8 mouse cellular contexts compared by ENCODE assay signal in the genomic region with DNA sequence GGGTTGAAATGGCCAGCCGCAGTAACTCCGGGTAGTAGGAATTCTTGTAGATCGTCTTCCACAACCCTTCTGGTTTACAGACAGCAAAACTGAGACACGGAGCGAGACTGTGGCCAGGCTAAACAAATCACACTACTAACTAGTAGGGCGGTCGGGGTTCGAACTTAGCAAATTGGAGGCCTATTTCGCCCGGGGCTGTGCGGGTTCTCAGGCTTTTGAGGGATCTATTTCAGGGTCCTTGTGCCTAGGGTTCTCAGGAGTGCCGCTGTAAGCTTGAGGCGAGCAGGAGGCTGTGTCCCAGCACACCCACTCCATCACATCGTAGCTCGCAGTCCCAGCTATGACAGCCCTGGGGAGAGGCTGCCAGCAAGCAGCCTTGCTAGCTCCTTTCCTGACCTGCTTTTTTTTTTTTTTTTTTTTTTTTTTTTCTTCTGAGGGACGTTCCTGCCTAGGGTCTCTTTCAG. TPM values are rescaled to one million over a fixed set of nuclear protein-coding genes. Genes with fewer than 3 reads are reported as not detected.
A peak's percentile ranks its signal among the peaks of the same experiment; 100 is the strongest.
DNase-seq lines count a peak whose midpoint lies in the region; ATAC-seq and TF ChIP-seq lines count a peak whose summit lies in the region.

No protein-coding gene starts in this region.

- intact Hi-C loops in heart, postnatal 10 days (cut with DNase I), result no loop called here

- peak; percentile 96 for DNase-seq in heart, adult 11 months
- no peak for DNase-seq in heart, postnatal 10 days
- peak; percentile 39 for DNase-seq in embryonic facial prominence, embryonic 14.5 days (ENCODE audit: low spot score)
- peak; percentile 50 for DNase-seq in lung, postnatal 10 days
- DNase-seq in layer of hippocampus, postnatal 25 days (ENCODE audit: extremely low spot score in 1 of 2, low spot score in 1 of 2), result no peak

- under 1% methylated on average over 16 of the region's 16 CpGs for WGBS in embryonic facial prominence, embryonic 14.5 days
- 0% methylated on average over 16 of the region's 16 CpGs for WGBS in stomach, embryonic 16.5 days

- no peaks in the 10 kb centered on the region for H3K9me3 ChIP-seq in ES-Bruce4 (replicated peaks; ENCODE audit: control insufficient read depth, insufficient read depth, low read length, poor library complexity, severe bottlenecking)
- no peaks in the 10 kb centered on the region for H3K9me3 ChIP-seq in embryonic facial prominence, embryonic 14.5 days (ENCODE audit: control insufficient read depth, low read length)
- H3K9me3 ChIP-seq in stomach, embryonic 16.5 days (replicated peaks; ENCODE audit: control insufficient read depth, low read length), result no peaks in the 10 kb centered on the region

- TF ChIP-seq POLR2A in ES-Bruce4 (IDR thresholded peaks at IDR 0.05; ENCODE audit: insufficient read depth, low read length), result no peak

- TF ChIP-seq CTCF in ES-Bruce4 (IDR thresholded peaks at IDR 0.05; ENCODE audit: low read depth, low read length), result no peak

- no peak overlapping the region for H3K27ac ChIP-seq in ES-Bruce4 (ENCODE audit: insufficient read depth, low read length)
- peak overlapping the region; percentile 71 for H3K27ac ChIP-seq in embryonic facial prominence, embryonic 14.5 days (replicated peaks; ENCODE audit: low read depth, low read length)
- H3K27ac ChIP-seq in stomach, embryonic 16.5 days (ENCODE audit: low read length), result peak overlapping the region; percentile 69

- no peaks in the 10 kb centered on the region for H3K36me3 ChIP-seq in ES-Bruce4 (ENCODE audit: control insufficient read depth, insufficient read depth, low read length, poor library complexity, severe bottlenecking)
- H3K36me3 ChIP-seq in embryonic facial prominence, embryonic 14.5 days (ENCODE audit: control insufficient read depth, insufficient read depth, low read length), result no peaks in the 10 kb centered on the region
- no peaks in the 10 kb centered on the region for H3K36me3 ChIP-seq in stomach, embryonic 16.5 days (ENCODE audit: control insufficient read depth, insufficient read depth, low read length)

- H3K4me3 ChIP-seq in ES-Bruce4 (ENCODE audit: low read depth, low read length), result peak overlapping the region; percentile 66
- H3K4me3 ChIP-seq in embryonic facial prominence, embryonic 14.5 days (ENCODE audit: low read depth, low read length), result peak overlapping the region; percentile 71
- H3K4me3 ChIP-seq in stomach, embryonic 16.5 days (replicated peaks; ENCODE audit: low read length), result peak overlapping the region; percentile 93

- H3K4me2 ChIP-seq in embryonic facial prominence, embryonic 14.5 days (ENCODE audit: low read depth, low read length), result peak overlapping the region; percentile 83
- peak overlapping the region; percentile 80 for H3K4me2 ChIP-seq in stomach, embryonic 16.5 days (ENCODE audit: low read depth, low read length)

- peaks cover 1% of the 10 kb centered on the region; the same call in 1 of the 2 replicates for H3K27me3 ChIP-seq in ES-Bruce4 (ENCODE audit: control insufficient read depth, insufficient read depth, low read length, poor library complexity, severe bottlenecking)
- H3K27me3 ChIP-seq in embryonic facial prominence, embryonic 14.5 days (replicated peaks; ENCODE audit: control insufficient read depth, insufficient read depth, low read length), result no peaks in the 10 kb centered on the region
- 0 out of 2 replicates have a peak, but pooled peaks cover 2% of the 10 kb centered on the region for H3K27me3 ChIP-seq in stomach, embryonic 16.5 days (ENCODE audit: control insufficient read depth, insufficient read depth, low read length)

- TF ChIP-seq EP300 in ES-Bruce4 (IDR thresholded peaks at IDR 0.05; ENCODE audit: insufficient read depth, low read depth, low read length), result no peak

- H3K9ac ChIP-seq in ES-Bruce4 (ENCODE audit: low read depth, poor library complexity, severe bottlenecking), result peak overlapping the region; percentile 24; the same call in 1 of the 2 replicates
- H3K9ac ChIP-seq in embryonic facial prominence, embryonic 14.5 days (ENCODE audit: low read depth, low read length), result peak overlapping the region; percentile 79
- H3K9ac ChIP-seq in stomach, embryonic 16.5 days (ENCODE audit: low read length), result peak overlapping the region; percentile 87

- no peaks in the 10 kb centered on the region for H3K4me1 ChIP-seq in ES-Bruce4 (ENCODE audit: control insufficient read depth, insufficient read depth, low read length)
- H3K4me1 ChIP-seq in embryonic facial prominence, embryonic 14.5 days (ENCODE audit: control insufficient read depth, insufficient read depth, low read length), result no peaks in the 10 kb centered on the region; the same call in 1 of the 2 replicates
- H3K4me1 ChIP-seq in stomach, embryonic 16.5 days (ENCODE audit: control insufficient read depth, insufficient read depth, low read length), result peaks cover 11% of the 10 kb centered on the region

- peak; percentile 71 for ATAC-seq in embryonic facial prominence, embryonic 14.5 days (ENCODE audit: low read depth)
- peak; percentile 19 for ATAC-seq in inflammation-experienced regulatory T-cells, adult 6 months
- peak; percentile 59 for ATAC-seq in stomach, embryonic 16.5 days (ENCODE audit: insufficient read depth, low FRiP score)

RNA-seq across cellular contexts. Expression of gene Il1rap, which starts 0.4 kb away (rescaled TPM):
- total RNA-seq in heart, postnatal 10 days (2021), result 1 to 10 TPM; 5.1 to 5.4 TPM
- polyA plus RNA-seq in ES-Bruce4 (2011; ENCODE audit: insufficient read depth, insufficient read length, low read depth, missing spikeins), result 1.3 and 1.7 TPM in 2 replicates
- polyA plus RNA-seq in embryonic facial prominence, embryonic 14.5 days (2014; fragmentation: Nextera tagmentation; extraction: Ambion mirVana), result 10.1 and 10.3 TPM in 2 replicates
- polyA plus RNA-seq in inflammation-experienced regulatory T-cells, adult 6 months (2017; shearing (Covaris generic)), result 10 to 100 TPM in 1 of 3 experiments, 1 to 10 TPM in 2; 9.1 to 10.7 (median 9.8) TPM
- 9.0 and 10.2 TPM in 2 replicates for polyA plus RNA-seq in stomach, embryonic 16.5 days (2015; fragmentation: Nextera tagmentation; extraction: Ambion mirVana)
- total RNA-seq in layer of hippocampus, postnatal 25 days (2021), result 10 to 100 TPM; 63.8 to 78.6 TPM

RNA-seq across cellular contexts. Expression of gene Tmem207, which starts 55.4 kb away (rescaled TPM):
- total RNA-seq in heart, postnatal 10 days (2021), result not detected
- polyA plus RNA-seq in ES-Bruce4 (2011; ENCODE audit: insufficient read depth, insufficient read length, low read depth, missing spikeins), result not detected in 2 replicates
- polyA plus RNA-seq in embryonic facial prominence, embryonic 14.5 days (2014; fragmentation: Nextera tagmentation; extraction: Ambion mirVana), result not detected in 2 replicates
- polyA plus RNA-seq in inflammation-experienced regulatory T-cells, adult 6 months (2017; shearing (Covaris generic)), result not detected
- polyA plus RNA-seq in stomach, embryonic 16.5 days (2015; fragmentation: Nextera tagmentation; extraction: Ambion mirVana), result not detected in 2 replicates
- not detected for total RNA-seq in layer of hippocampus, postnatal 25 days (2021)

Comparison
In these comparisons a context has a peak if more than half of its experiments do, and no peak if none do; other contexts are left out.
1. DNase-seq: peak in heart, adult 11 months (single experiment), embryonic facial prominence, embryonic 14.5 days (single experiment) and lung, postnatal 10 days (single experiment); none in heart, postnatal 10 days (0 of 2) and layer of hippocampus, postnatal 25 days (0 of 2).
2. H3K9ac ChIP-seq: peak in every context shown above with its lines; median percentile 87 in stomach, embryonic 16.5 days; 79 in embryonic facial prominence, embryonic 14.5 days; 24 in ES-Bruce4.
3. ATAC-seq: peak in every context shown above with its lines; median percentile 71 in embryonic facial prominence, embryonic 14.5 days; 59 in stomach, embryonic 16.5 days; 19 in inflammation-experienced regulatory T-cells, adult 6 months.
4. Peak in every context shown above with its lines, with median percentiles within 50 percentile points of each other: H3K4me3 ChIP-seq.